Mouse (Mus musculus): Measurements from ENCODE around the gene 2810006K23Rik. TPM values are rescaled to one million over a fixed set of nuclear protein-coding genes. Genes with fewer than 3 reads are reported as not detected.

The 2810006K23Rik gene
- polyA plus RNA-seq, 1 experiment from 2014 or later = 13.3 TPM

GRCm38 (mm10) chr5:124365754-124366153, 37.9 kb downstream of the 2810006K23Rik start:
- no peak for ATAC-seq (ENCODE audit: insufficient read depth, low FRiP score)
- WGBS = 84% methylated on average over 2 of the region's 2 CpGs
- Histone ChIP-seq H3K36me3 (ENCODE audit: control insufficient read depth, insufficient read depth, low read length) (0 out of 2 replicates have a peak, but pooled peaks cover 7% of the 10 kb centered on the region), H3K4me2 (ENCODE audit: low read depth, low read length) (no peak overlapping the region), H3K4me1 (ENCODE audit: control insufficient read depth, insufficient read depth, low read length) (no peaks in the 10 kb centered on the region), H3K4me3 (replicated peaks; ENCODE audit: low read length) (no peak overlapping the region), H3K9ac (ENCODE audit: low read length) (no peak overlapping the region), H3K9me3 (replicated peaks; ENCODE audit: control insufficient read depth, low read length) (no peaks in the 10 kb centered on the region), H3K27me3 (ENCODE audit: control insufficient read depth, insufficient read depth, low read length) (no peaks in the 10 kb centered on the region), H3K27ac (ENCODE audit: low read length) (no peak overlapping the region)

DNA sequence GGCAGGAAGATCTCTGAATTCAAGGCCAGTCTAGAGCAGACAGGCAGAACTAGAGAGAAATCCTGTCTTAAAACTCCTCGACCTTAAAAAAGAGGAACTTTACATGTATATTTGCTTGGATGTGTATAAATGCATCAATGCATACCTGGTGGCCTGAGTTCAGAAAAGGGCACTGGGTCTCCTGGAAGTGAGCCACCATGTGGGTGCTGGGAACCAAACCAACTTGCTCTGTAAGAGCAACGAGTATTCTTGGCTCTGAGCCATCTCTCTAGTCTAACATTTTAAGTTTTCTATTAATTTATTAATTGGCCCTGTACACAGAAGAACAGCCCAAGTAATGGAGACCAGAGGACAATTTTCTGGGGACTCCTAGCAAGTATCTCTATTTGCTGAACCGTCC, 38.8 kb downstream of the 2810006K23Rik start:
- H3K4me1 ChIP-seq (ENCODE audit: control insufficient read depth, insufficient read depth, low read length) = no peaks in the 10 kb centered on the region
- H3K27me3 ChIP-seq (ENCODE audit: control insufficient read depth, insufficient read depth, low read length) = no peaks in the 10 kb centered on the region
- H3K4me3 ChIP-seq (replicated peaks; ENCODE audit: low read length) = no peak overlapping the region
- H3K9ac ChIP-seq (ENCODE audit: low read length) = no peak overlapping the region
- WGBS = 68% methylated on average over 3 of the region's 3 CpGs
- H3K27ac ChIP-seq (ENCODE audit: low read length) = no peak overlapping the region
- 0 out of 2 replicates have a peak, but pooled peaks cover 7% of the 10 kb centered on the region for H3K36me3 ChIP-seq (ENCODE audit: control insufficient read depth, insufficient read depth, low read length)
- H3K4me2 ChIP-seq (ENCODE audit: low read depth, low read length) = no peak overlapping the region
- no peaks in the 10 kb centered on the region for H3K9me3 ChIP-seq (replicated peaks; ENCODE audit: control insufficient read depth, low read length)
- no peak for ATAC-seq (ENCODE audit: insufficient read depth, low FRiP score)

- no peaks in the 10 kb centered on the region for H3K4me1 ChIP-seq (ENCODE audit: control insufficient read depth, insufficient read depth, low read length)
These were observed 46.4 kb downstream of the 2810006K23Rik start for GRCm38 (mm10) chr5:124374298-124374697.

GRCm38 (mm10) chr5:124376401-124376800, 48.5 kb downstream of the 2810006K23Rik start:
- Histone ChIP-seq H3K27ac (ENCODE audit: low read length) (no peak overlapping the region), H3K9me3 (replicated peaks; ENCODE audit: control insufficient read depth, low read length) (no peaks in the 10 kb centered on the region), H3K27me3 (ENCODE audit: control insufficient read depth, insufficient read depth, low read length) (no peaks in the 10 kb centered on the region), H3K4me1 (ENCODE audit: control insufficient read depth, insufficient read depth, low read length) (no peaks in the 10 kb centered on the region), H3K36me3 (ENCODE audit: control insufficient read depth, insufficient read depth, low read length) (peaks cover 30% of the 10 kb centered on the region; the same call in 1 of the 2 replicates), H3K4me3 (replicated peaks; ENCODE audit: low read length) (no peak overlapping the region), H3K4me2 (ENCODE audit: low read depth, low read length) (no peak overlapping the region), H3K9ac (ENCODE audit: low read length) (no peak overlapping the region)
- 88% methylated on average over 1 of the region's 1 CpGs for WGBS
- ATAC-seq (ENCODE audit: insufficient read depth, low FRiP score) = no peak

More at GRCm38 (mm10) chr5:124374298-124374697, 46.4 kb downstream of the 2810006K23Rik start:
- ATAC-seq (ENCODE audit: insufficient read depth, low FRiP score) = no peak
- no peak overlapping the region for H3K4me3 ChIP-seq (replicated peaks; ENCODE audit: low read length)
- H3K9me3 ChIP-seq (replicated peaks; ENCODE audit: control insufficient read depth, low read length) = no peaks in the 10 kb centered on the region
- 98% methylated on average over 7 of the region's 7 CpGs for whole genome bisulfite sequencing
- H3K27ac ChIP-seq (ENCODE audit: low read length) = no peak overlapping the region
- H3K27me3 ChIP-seq (ENCODE audit: control insufficient read depth, insufficient read depth, low read length) = no peaks in the 10 kb centered on the region
- H3K9ac ChIP-seq (ENCODE audit: low read length) = no peak overlapping the region
- peaks cover 32% of the 10 kb centered on the region; the same call in 1 of the 2 replicates for H3K36me3 ChIP-seq (ENCODE audit: control insufficient read depth, insufficient read depth, low read length)
- H3K4me2 ChIP-seq (ENCODE audit: low read depth, low read length) = no peak overlapping the region

- peaks cover 30% of the 10 kb centered on the region; the same call in 1 of the 2 replicates for H3K36me3 ChIP-seq (ENCODE audit: control insufficient read depth, insufficient read depth, low read length)
- H3K9ac ChIP-seq (ENCODE audit: low read length) = no peak overlapping the region
- ATAC-seq (ENCODE audit: insufficient read depth, low FRiP score) = no peak
- H3K27me3 ChIP-seq (ENCODE audit: control insufficient read depth, insufficient read depth, low read length) = no peaks in the 10 kb centered on the region
- 79% methylated on average over 4 of the region's 4 CpGs for WGBS
- H3K4me3 ChIP-seq (replicated peaks; ENCODE audit: low read length) = no peak overlapping the region
- no peaks in the 10 kb centered on the region for H3K9me3 ChIP-seq (replicated peaks; ENCODE audit: control insufficient read depth, low read length)
- H3K27ac ChIP-seq (ENCODE audit: low read length) = no peak overlapping the region
- no peaks in the 10 kb centered on the region for H3K4me1 ChIP-seq (ENCODE audit: control insufficient read depth, insufficient read depth, low read length)
- H3K4me2 ChIP-seq (ENCODE audit: low read depth, low read length) = no peak overlapping the region
These were observed 49.3 kb downstream of the 2810006K23Rik start for GRCm38 (mm10) chr5:124377149-124377548.

DNA sequence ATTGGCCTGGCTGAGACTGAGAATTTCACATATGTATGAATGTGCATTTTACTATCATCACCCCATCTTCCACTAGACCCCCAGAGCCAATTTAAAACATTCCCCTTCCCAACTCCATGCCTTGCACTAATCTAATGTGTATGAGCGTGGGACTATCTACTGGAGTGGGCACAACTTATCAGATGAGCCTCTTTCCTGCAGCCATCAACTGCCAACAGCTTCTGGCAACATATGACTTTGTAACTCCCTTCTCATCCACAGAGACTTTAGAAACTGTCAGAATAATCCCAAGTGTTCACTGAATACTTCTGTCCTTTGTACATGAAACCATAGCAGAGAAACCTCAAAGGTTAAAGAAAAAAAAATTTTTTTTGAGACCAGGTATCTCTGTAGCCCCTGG, 52.2 kb downstream of the 2810006K23Rik start:
- ATAC-seq (ENCODE audit: insufficient read depth, low FRiP score) = no peak
- Histone ChIP-seq H3K27me3 (ENCODE audit: control insufficient read depth, insufficient read depth, low read length) (no peaks in the 10 kb centered on the region), H3K4me3 (replicated peaks; ENCODE audit: low read length) (no peak overlapping the region), H3K9me3 (replicated peaks; ENCODE audit: control insufficient read depth, low read length) (no peaks in the 10 kb centered on the region), H3K4me1 (ENCODE audit: control insufficient read depth, insufficient read depth, low read length) (no peaks in the 10 kb centered on the region), H3K36me3 (ENCODE audit: control insufficient read depth, insufficient read depth, low read length) (peaks cover 33% of the 10 kb centered on the region), H3K9ac (ENCODE audit: low read length) (no peak overlapping the region), H3K27ac (ENCODE audit: low read length) (no peak overlapping the region), H3K4me2 (ENCODE audit: low read depth, low read length) (no peak overlapping the region)
- WGBS = 85% methylated on average over 1 of the region's 1 CpGs

DNA sequence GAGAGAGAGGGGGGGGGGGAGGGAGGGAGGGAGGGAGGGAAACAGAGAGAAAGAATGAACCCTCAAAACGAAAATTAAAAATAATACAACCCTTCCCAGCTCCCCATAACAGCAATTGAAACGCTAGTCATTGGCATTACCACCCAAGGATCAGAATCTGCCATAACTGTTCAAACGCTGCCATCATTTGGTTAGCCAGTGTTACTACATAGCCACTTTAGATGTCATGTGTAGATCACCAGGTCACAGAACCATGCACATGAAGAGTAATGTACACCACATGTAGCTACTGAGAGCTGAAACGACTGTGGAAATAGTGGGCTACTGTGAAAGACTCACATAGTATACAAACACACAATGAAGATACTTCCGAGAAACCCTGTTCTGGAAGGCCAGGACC, 60.0 kb downstream of the 2810006K23Rik start:
- peaks cover 41% of the 10 kb centered on the region for H3K36me3 ChIP-seq (ENCODE audit: control insufficient read depth, insufficient read depth, low read length)
- no peak overlapping the region for H3K4me3 ChIP-seq (replicated peaks; ENCODE audit: low read length)
- H3K27ac ChIP-seq (ENCODE audit: low read length) = no peak overlapping the region
- H3K4me2 ChIP-seq (ENCODE audit: low read depth, low read length) = no peak overlapping the region
- no peaks in the 10 kb centered on the region for H3K9me3 ChIP-seq (replicated peaks; ENCODE audit: control insufficient read depth, low read length)
- 73% methylated on average over 5 of the region's 5 CpGs for WGBS
- H3K27me3 ChIP-seq (ENCODE audit: control insufficient read depth, insufficient read depth, low read length) = no peaks in the 10 kb centered on the region
- ATAC-seq (ENCODE audit: insufficient read depth, low FRiP score) = no peak
- H3K9ac ChIP-seq (ENCODE audit: low read length) = no peak overlapping the region
- H3K4me1 ChIP-seq (ENCODE audit: control insufficient read depth, insufficient read depth, low read length) = no peaks in the 10 kb centered on the region

Other genes with a start within 250 kb of the 2810006K23Rik start
- gene Abcb9, start 232.3 kb upstream of the 2810006K23Rik start, polyA plus RNA-seq (2015; fragmentation: Nextera tagmentation; extraction: Ambion mirVana) = 3.2 and 3.7 TPM in 2 replicates
- 27.7 and 30.2 TPM in 2 replicates for gene Ogfod2, start 215.8 kb upstream of the 2810006K23Rik start, polyA plus RNA-seq (2015; fragmentation: Nextera tagmentation; extraction: Ambion mirVana)
- 76.1 and 81.6 TPM in 2 replicates for gene Arl6ip4, start 212.0 kb upstream of the 2810006K23Rik start, polyA plus RNA-seq (2015; fragmentation: Nextera tagmentation; extraction: Ambion mirVana)
- gene Pitpnm2, start 78.3 kb upstream of the 2810006K23Rik start, polyA plus RNA-seq (2015; fragmentation: Nextera tagmentation; extraction: Ambion mirVana) = 2.4 and 2.6 TPM in 2 replicates
- 7.7 and 8.5 TPM in 2 replicates for gene Mphosph9, start 117 bp upstream of the 2810006K23Rik start, polyA plus RNA-seq (2015; fragmentation: Nextera tagmentation; extraction: Ambion mirVana)
- gene Cdk2ap1, start 35.0 kb downstream of the 2810006K23Rik start, polyA plus RNA-seq (2015; fragmentation: Nextera tagmentation; extraction: Ambion mirVana) = 18.6 and 22.0 TPM in 2 replicates
- gene Sbno1, start 97.9 kb downstream of the 2810006K23Rik start, polyA plus RNA-seq (2015; fragmentation: Nextera tagmentation; extraction: Ambion mirVana) = 70.4 and 76.1 TPM in 2 replicates
- gene Kmt5a, start 111.8 kb downstream of the 2810006K23Rik start, polyA plus RNA-seq (2015; fragmentation: Nextera tagmentation; extraction: Ambion mirVana) = 50.4 and 51.7 TPM in 2 replicates
- gene Rilpl2, start 150.3 kb downstream of the 2810006K23Rik start, polyA plus RNA-seq (2015; fragmentation: Nextera tagmentation; extraction: Ambion mirVana) = 27.4 and 32.0 TPM in 2 replicates
- gene Snrnp35, start 155.0 kb downstream of the 2810006K23Rik start, polyA plus RNA-seq (2015; fragmentation: Nextera tagmentation; extraction: Ambion mirVana) = 22.0 and 24.3 TPM in 2 replicates
- 8.9 and 11.0 TPM in 2 replicates for gene Rilpl1, start 203.3 kb downstream of the 2810006K23Rik start, polyA plus RNA-seq (2015; fragmentation: Nextera tagmentation; extraction: Ambion mirVana)
- 641 and 673 TPM in 2 replicates for gene Tmed2, start 212.6 kb downstream of the 2810006K23Rik start, polyA plus RNA-seq (2015; fragmentation: Nextera tagmentation; extraction: Ambion mirVana)
- 12.5 and 15.1 TPM in 2 replicates for gene Ddx55, start 224.8 kb downstream of the 2810006K23Rik start, polyA plus RNA-seq (2015; fragmentation: Nextera tagmentation; extraction: Ambion mirVana)